Mouse (Mus musculus) cerebellum, adult 2 months (tissue): ENCODE measurements at regions not wholly inside any gene's neighbourhood (a gene's known extent, or its start where the extent isn't known, plus 50 kb on each side); places are given as distances from the start of the nearest gene placed in this dataset.

Experiments
- DNase-seq, 2 experiments: peaks; one replicate each; pipeline ENCODE4 v3.0.0; 2021
- H3K27ac ChIP-seq: fragments of 200-500 bp; 2 replicates; pipeline ENCODE4 v1.5.1; 2012; ENCODE audit warnings: low read length, control low read depth, inconsistent platforms; ENCODE audit not compliant: insufficient read depth
- H3K27me3 ChIP-seq: fragments of 200-500 bp; 2 replicates; pipeline ENCODE4 v1.6.1; 2012; ENCODE audit warnings: inconsistent platforms, mild to moderate bottlenecking, low read length, moderate library complexity; ENCODE audit not compliant: control insufficient read depth, insufficient read depth
- H3K4me1 ChIP-seq: fragments of 200-500 bp; 2 replicates; pipeline ENCODE4 v1.6.1; 2011; ENCODE audit warnings: low read length; ENCODE audit not compliant: control insufficient read depth, insufficient read depth
- H3K4me3 ChIP-seq: fragments of 200-500 bp; replicated peaks from 2 replicates; pipeline ENCODE3; 2011; ENCODE audit warnings: mild to moderate bottlenecking, low read depth, low read length, control low read depth; ENCODE audit not compliant: insufficient read depth
- CTCF ChIP-seq: fragments of 200-500 bp; IDR thresholded peaks from 2 replicates; pipeline ENCODE4 v1.5.1; 2011; ENCODE audit warnings: low read depth, mild to moderate bottlenecking, control low read depth, low read length, moderate library complexity, borderline replicate concordance; ENCODE audit not compliant: insufficient read depth
- POLR2A ChIP-seq: fragments of 200-500 bp; IDR thresholded peaks from 2 replicates; pipeline ENCODE4 v1.6.1; 2011; ENCODE audit warnings: low read length, control low read depth, borderline replicate concordance; ENCODE audit not compliant: insufficient read depth
- WGBS: fragments of 180-500 bp; shearing (Covaris S2); methylation state at CpG from one replicate; pipeline ENCODE4 v1.1.7; 2018; 5-methylcytosine and 5-hydroxymethylcytosine counted together

DNA sequence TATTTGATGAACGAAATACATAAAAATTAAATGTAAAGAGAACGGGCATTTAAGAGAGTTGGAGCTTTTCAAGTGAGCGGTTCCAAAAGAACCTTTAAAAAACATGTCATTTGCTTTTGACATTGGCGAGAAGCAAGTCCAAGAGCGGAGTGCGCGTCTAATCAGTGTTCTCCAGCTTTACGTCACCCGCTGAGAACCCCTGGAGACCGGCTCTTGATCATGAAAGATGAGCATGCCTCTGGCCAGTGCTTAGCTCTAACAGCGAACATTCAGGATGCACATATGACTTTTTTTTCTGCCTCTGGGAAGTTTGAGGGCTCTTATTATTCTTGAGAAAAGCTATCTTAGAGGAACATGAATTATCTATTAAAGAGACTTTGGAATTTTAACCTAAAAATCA is 95.2 kb upstream of the Fam98a start:
- no peak overlapping the region for H3K27ac ChIP-seq
- 12% methylated on average over 11 of the region's 11 CpGs for WGBS

DNA sequence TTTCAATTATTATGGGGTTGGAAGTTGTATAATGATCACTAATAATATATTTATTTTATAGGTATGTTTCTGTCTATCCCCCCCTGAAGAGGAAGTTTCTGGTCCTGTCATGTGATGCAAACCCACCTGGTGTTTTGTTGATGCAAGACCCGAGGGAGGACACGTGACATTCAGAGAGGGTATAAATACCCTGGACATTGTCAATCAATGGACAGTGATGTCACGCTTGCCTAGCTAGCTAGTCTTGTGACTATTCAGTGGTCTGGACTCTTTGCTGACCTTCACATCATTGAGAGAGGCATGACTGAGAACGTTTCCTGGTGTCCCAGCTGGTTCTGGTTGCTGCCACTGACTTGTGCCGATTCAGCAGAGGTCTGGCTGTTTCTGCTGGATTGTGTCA is 93.0 kb upstream of the Fam98a start:
- TF ChIP-seq POLR2A = no peak
- no peak for TF ChIP-seq CTCF
- H3K27ac ChIP-seq = no peak overlapping the region
- no peaks in the 10 kb centered on the region; the same call in 1 of the 2 replicates for H3K4me1 ChIP-seq
- 71% methylated on average over 5 of the region's 5 CpGs for WGBS
- no peak for DNase-seq
- no peaks in the 10 kb centered on the region for H3K27me3 ChIP-seq
- no peak overlapping the region for H3K4me3 ChIP-seq

More for the DNA sequence above, 95.2 kb upstream of the Fam98a start:
- TF ChIP-seq POLR2A (no peak), CTCF (no peak)
- H3K4me3 ChIP-seq = no peak overlapping the region
- no peaks in the 10 kb centered on the region; the same call in 1 of the 2 replicates for H3K4me1 ChIP-seq
- no peak for DNase-seq
- H3K27me3 ChIP-seq = no peaks in the 10 kb centered on the region

DNA sequence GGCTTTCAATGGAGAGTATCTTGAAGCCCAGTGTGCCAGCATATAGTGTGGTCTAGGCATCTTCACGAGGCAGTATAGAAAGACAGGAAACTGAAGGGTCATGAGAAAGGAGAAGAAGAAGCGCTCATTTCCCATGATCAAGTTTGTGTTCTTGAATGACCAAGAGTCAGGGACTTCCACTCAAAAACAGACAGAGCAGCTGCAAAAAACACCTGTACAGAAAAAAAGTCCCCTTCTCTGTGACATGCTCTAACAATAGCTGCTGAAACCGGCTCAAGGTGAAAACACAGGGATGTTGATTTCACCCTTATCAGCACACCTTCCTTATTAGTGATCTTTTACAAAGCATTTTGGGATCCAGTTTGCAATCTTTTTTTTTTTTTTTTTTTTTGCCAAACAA is 90.6 kb upstream of the Fam98a start:
- H3K27ac ChIP-seq = no peak overlapping the region
- DNase-seq = no peak
- TF ChIP-seq POLR2A = no peak
- no peak for TF ChIP-seq CTCF
- H3K4me1 ChIP-seq = no peaks in the 10 kb centered on the region; the same call in 1 of the 2 replicates
- no peaks in the 10 kb centered on the region for H3K27me3 ChIP-seq
- no peak overlapping the region for H3K4me3 ChIP-seq
- 88% methylated on average over 3 of the region's 3 CpGs for WGBS

DNA sequence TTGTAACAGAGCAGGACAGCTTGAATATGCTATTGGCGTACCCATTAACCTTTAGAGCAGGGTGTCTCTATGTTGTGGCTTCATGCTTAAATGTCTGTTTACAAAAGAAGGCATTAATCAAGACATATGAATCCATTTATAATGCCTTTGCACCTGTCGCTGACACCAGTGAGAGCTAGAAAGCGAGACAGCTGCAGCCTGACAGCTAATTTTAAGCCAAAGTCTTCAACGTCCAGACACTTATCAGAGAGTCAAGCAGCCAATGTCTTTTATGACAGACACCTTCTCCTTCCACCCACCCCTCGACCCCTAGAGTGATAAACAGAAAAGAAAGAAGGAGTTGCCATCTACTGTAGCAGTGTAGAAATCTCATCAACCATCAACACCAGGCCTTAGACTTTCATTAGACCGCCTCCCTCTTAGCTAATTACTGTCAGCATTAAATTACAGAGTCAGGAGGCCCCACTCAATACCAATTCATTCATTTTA is 89.3 kb upstream of the Fam98a start:
- H3K27ac ChIP-seq = no peak overlapping the region
- 48% methylated on average over 6 of the region's 6 CpGs for WGBS
- DNase-seq = no peak
- no peak for TF ChIP-seq CTCF
- TF ChIP-seq POLR2A = no peak
- H3K27me3 ChIP-seq = no peaks in the 10 kb centered on the region
- H3K4me3 ChIP-seq = no peak overlapping the region
- no peaks in the 10 kb centered on the region; the same call in 1 of the 2 replicates for H3K4me1 ChIP-seq

DNA sequence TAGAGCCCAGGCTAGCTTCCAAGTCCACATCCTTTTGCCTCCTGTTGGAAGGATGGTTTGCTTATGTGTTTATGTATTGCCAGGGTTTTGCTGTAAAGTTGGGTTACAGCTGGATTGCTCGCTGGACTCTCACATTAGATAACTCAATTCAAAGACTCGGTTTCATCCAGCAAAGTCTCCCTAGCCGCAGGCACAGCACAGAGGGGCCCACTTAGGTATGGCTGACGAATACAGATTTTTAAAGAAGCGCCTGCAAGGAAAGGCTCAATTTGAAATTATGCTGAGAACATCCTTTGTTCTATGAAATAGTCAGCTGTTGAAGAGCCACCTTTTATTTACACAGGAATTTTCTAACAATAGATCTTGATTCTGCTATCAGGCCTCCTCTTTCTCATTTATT is 88.8 kb upstream of the Fam98a start:
- no peak for DNase-seq
- Histone ChIP-seq H3K27me3 (no peaks in the 10 kb centered on the region), H3K4me3 (no peak overlapping the region), H3K4me1 (no peaks in the 10 kb centered on the region), H3K27ac (no peak overlapping the region)
- WGBS = 53% methylated on average over 5 of the region's 5 CpGs
- TF ChIP-seq CTCF (no peak), POLR2A (no peak)

DNA sequence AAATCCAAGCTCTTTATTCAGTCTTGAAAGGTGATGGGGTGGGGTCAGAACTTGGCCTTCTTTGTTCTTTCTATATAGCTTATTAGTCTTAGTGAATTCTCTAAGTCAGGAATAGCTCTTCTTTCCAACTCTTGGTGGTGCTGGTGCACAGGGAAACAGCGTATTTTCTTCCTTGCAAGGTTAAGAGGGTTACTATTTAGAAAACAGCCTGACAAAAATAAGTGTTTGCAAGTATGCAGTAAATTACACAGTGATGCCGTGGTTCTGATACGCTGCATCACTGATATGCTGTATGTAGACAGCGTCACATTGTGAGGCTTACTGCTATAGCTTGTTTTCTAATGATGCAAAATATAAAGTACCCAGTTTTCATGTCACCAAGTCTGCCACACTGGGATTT is 78.1 kb upstream of the Fam98a start:
- WGBS = 79% methylated on average over 4 of the region's 4 CpGs
- H3K4me3 ChIP-seq = no peak overlapping the region
- no peaks in the 10 kb centered on the region for H3K27me3 ChIP-seq
- TF ChIP-seq CTCF = no peak
- TF ChIP-seq POLR2A = no peak
- no peak overlapping the region for H3K27ac ChIP-seq
- no peak for DNase-seq
- H3K4me1 ChIP-seq = no peaks in the 10 kb centered on the region

DNA sequence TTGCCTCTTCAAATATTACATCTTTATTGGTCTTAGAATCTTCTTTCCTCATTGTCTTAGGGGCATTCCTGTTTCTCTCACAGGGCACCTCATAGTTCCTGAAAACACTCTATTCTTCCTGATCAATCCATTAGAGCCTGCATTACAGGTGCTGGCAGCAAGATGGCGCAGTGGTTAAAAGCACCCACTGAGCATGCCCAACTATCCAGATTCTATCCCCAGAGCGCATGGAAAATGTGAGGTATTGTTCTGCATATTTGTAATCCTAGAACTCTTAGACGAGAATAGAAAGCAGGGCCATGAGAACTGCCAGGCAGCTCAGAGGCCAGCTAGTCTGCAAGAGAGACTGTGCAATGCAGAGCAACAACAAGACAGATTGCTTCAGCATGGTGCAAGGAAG is 67.7 kb upstream of the Fam98a start:
- WGBS = 73% methylated on average over 3 of the region's 3 CpGs
- Histone ChIP-seq H3K4me1 (no peaks in the 10 kb centered on the region), H3K27ac (no peak overlapping the region), H3K27me3 (no peaks in the 10 kb centered on the region), H3K4me3 (no peak overlapping the region)
- TF ChIP-seq CTCF = no peak
- TF ChIP-seq POLR2A = no peak
- no peak for DNase-seq

DNA sequence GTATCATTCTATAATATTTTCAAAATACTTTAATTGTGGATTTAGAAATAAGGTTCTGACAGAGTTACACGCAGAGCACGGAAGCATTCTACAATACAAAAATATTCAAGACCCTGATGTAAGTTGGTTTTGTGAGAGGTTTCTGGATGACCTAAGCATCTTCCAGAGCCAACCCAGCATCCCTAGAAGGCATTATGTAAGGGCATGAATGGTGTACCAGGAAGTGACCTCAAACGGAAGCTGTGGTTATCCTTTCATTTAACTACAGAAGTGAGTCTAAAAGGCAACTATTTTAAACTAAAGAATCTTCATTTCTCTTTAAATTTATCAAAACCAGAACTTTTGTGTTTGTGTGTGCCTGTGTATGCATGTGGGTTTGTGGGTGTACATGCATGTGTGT is 66.8 kb upstream of the Fam98a start:
- H3K27me3 ChIP-seq = no peaks in the 10 kb centered on the region
- TF ChIP-seq CTCF = no peak
- no peak for TF ChIP-seq POLR2A
- 98% methylated on average over 3 of the region's 3 CpGs for WGBS
- H3K4me3 ChIP-seq = no peak overlapping the region
- H3K27ac ChIP-seq = no peak overlapping the region
- no peaks in the 10 kb centered on the region for H3K4me1 ChIP-seq
- no peak for DNase-seq
